Mouse (Mus musculus): ENCODE measurements around the gene Ecm2.

Ecm2 gene

DNA sequence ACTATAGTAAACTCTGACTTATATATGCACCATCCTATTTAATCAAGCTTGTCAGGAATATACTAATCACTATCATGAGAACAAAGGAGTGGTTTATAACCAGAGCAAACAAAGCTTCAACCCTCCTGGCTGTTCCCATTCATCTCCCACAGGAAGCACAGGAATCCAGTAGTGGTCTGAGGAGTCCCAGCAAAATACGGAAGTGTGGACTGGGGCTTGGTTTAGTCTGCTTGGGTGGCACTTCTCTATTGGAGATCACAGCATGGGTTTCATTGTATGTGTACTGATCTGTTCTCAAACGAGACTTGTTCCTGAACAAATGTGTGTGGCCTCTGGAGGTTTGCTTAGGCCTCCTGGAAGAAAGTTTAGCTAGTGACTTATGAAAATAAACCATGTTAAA is 14.2 kb downstream of the Ecm2 start:
- DNase-seq: no peak

DNA sequence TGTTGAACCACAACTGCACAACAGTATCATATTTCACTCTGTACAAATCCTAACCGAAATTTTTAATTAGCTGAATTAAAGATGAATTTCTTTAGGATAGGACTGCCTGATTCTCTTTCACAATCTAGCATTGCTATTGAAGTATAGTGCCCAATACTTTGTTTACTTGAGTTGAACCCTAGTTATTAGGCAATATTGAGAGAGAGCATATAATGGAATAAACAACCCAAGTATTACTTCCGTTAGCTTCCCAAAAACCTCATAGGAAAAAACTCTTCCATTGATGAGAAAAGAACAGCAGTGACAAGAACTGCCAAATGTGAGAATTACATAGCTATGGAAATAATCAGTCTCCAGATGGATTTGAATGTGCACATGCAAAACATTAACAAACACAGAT is 21.6 kb downstream of the Ecm2 start:
- DNase-seq: no peak

DNA sequence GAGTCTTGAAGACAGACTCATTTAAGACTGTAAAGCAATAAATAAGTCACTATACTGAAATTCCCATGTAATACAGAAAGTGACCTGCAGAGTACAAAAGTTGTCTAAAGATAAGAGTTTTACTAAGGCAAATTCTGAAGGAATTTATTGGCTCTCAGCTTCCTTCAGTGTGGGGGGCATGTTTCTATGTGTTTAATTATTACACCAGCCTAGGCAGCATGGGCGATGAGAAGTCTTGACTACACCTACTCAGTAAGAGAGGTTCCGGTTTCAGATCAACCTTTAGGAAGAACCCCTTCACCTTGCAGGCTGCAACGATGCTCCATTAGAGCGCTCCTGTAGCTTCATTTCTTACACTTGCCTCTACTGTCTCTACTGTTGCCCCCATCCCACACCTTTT is 26.0 kb downstream of the Ecm2 start:
- no peak for DNase-seq

DNA sequence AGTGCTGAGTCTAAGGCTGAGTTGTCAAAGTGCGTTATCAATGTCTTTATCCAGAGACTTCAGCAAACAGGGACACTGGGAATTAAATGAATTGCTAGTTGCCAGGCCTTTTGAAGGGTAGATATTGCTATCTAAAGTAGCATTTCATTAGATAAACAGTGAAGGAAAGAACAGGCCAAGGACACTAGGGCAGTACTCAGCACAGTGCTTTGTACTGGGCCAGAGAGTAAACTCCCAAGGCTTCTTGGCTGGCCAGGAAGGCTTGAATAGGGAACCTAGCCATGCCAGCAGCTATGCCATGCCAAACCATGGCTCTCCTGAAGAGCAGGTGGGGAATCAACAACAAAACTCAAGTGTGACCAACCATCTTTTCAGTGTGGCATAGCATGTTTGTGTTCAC is 32.3 kb downstream of the Ecm2 start:
- no peak for DNase-seq

DNA sequence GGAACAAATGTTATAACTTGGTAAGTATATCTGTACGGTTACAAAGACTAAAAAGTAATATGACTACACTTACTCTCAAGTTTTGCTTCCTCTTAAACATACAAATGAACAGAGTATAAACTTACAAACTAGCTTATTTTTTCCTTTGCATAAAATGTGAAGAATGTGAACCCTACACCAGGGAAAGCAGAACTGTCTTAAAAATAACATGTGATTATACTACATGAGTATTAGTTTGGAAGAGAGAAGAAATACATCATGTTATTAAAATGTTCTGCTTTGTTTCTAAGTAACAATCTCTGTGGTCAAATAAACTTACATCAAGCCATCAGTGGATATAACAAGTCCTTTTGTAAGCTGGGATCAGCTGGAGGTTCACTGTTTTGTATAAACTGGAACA is 34.1 kb downstream of the Ecm2 start:
- DNase-seq: no peak

DNA sequence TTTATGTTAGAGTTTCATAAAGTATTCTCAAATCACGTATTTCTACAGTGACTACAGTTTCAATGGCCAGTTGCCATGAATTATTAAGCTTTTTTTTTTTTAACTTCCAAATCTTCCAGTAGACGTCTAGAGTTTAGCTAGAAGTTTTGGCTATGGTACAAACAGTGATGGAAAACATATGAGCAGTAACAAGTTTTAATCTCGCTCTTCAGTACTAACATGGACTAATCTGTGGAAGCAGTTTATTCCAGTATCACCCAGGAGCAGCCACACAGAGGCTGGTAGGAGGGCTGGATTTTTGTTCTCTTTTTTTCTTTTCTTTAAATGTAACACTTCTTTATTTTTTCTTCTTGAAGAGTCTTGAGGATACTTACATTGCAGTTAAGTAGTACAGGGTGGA is 39.7 kb downstream of the Ecm2 start, which contains the start of gene Aspn:
Gene Aspn, plus strand, starts transcription at position 165 of the 400 bp plus-strand sequence.
- no peak for DNase-seq

DNA sequence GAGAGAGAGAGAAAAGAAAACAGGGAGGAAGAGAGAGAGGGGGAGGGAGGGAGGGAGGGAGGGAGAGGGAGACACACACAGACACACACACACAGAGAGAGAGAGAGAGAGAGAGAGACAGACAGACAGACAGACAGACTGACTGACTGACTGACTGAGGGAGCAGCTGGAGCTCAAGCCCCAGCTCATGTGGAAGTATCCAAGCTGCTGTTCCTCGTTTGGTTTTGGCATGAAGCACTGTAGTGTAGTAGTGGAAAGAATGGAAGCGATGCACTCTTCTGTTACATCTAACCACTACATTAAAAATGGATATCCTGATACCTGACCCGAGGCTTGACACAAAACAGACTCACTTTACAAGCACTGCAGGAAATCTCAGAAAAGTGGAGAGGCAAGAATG is 41.0 kb downstream of the Ecm2 start:
- no peak for DNase-seq

DNA sequence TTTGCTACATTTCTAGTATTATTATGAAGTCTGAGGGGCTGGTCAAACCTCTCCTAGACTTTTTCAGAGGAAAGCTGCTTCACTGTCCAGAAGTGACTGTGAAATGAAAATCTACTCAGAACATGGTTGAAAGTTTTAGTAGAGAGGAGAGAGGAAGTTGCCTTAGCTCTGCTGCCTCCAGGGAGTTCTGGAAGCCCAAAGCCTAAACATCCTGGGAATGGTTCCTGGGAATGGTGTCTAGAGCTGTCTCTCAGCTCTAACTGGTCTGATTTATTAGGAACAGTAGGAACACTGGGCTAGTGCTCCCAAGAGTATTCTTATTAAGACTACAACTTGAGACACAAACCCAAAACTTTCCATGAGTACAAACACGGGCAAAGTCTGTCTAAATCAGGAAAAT is 41.9 kb downstream of the Ecm2 start:
- no peak for DNase-seq

DNA sequence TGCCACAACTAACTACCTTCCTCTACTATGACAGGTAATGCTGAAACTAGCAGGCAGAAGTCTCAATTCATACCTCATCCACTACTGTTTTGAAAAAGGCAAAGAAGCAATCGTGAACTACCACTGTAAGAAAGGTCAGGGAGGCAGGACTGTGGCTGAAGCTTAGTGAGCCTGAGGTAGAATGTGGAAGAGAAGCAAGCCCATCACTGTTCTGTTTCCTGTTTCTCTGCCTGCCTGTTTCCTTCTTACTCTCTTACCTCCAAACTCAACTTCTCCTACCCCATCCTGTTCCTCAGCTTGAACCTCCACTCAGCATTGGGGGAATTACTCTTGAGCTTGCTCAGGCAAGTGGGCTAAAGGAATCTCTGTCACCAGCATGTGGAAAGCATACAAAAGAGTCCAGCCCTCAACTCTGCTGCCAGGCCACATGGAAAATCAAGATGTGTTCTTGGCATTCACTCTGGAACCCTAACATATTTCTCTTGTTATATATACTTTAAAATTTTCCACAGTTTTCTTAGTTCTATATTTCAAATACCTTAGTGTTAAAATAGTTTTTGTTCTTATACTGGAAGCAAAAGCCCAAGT is 43.0 kb downstream of the Ecm2 start:
- no peak for DNase-seq

DNA sequence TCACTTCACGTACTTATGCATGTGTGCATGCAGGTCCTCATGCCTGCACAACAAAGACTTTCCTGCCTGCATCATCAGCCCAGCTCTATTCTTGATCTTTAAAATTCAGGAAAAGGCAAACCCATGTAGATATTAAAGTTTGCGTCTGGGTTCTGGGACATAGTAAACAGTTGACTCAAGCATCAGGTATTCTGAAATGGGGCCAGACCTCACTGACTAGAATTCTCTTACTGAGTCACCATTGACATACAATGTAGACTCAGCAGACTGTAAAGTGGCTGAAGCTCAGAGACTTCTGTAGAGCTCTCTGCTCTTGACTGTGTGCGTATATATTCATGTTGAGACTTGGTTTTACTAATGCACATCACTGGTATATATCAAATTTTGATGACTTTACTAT is 45.0 kb downstream of the Ecm2 start:
- DNase-seq: no peak

DNA sequence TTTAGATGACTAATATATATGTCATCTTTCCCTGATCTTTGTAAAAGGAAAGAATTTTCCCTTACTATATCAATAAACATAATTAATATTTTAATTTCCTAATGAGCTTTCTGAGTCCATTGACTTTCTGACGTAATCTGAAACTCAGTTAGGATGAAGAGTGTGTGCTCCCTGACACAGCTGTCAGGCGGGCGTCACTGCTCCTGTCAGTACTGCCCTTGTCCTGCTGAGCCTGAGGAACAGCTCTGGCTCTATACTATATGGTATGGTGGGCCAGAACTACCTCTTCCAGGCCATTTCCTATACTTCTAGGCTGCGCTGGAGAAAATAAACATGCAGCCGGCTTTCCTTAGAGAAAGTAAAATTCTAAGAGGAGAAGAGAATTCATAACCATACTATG is 49.9 kb downstream of the Ecm2 start:
- no peak for DNase-seq

DNA sequence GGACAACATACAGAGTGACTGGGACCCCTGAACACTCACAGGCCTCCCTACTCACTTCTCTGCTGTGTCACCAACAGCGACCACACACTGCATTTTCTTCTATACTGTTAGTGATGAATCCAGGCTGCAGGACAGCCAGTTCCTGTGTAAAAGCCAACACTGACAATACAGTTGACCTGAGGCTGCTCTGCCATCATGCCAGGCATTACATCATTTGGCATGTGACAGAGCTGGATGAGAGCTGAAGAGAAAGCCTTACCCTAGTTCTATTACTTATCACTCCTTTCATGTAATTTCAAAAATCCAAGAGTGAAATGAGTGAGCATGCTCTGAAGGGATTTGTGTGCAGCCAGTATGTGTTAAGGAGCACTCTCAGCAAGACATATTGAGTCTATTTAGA is 51.6 kb downstream of the Ecm2 start:
- peak in 1 of 2 experiments; percentile 14 for DNase-seq

DNA sequence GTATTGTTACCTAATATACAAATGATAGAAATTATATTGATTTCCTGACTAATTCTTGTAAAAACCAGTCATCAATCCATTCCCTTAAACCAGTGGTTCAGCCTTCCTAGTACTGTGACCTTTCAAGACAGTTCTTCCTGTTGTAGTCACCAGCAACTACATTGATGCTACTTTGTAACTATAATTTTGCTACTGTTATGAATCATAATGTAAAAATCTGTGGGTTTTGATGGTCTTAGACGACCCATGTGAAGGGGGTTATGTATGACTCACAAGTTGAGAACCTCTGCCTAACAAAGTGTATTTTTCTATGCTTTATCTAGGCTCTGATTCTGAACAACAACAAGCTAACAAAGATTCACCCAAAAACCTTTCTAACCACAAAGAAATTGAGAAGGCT is 52.3 kb downstream of the Ecm2 start:
- no peak for DNase-seq

DNA sequence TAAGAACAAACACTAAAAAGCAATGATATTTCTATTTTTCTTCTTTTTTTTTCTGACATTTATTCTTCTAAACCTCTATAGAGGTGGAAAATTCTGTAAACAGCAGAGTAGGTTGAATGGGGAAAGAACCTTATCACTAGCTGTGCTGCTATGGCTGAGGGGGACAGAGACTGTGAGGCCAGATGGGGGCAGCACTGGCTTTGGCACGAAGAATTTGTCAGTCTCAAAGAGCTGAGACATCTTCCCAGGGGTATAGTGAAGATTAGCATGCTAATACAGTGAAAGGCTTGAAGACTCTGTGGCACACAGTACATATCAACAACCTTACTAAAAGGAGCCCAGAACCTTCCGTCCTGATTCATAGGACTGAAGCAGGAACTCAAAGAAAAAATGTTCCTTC is 54.6 kb downstream of the Ecm2 start:
- DNase-seq: peak in 1 of 2 experiments; percentile 11

DNA sequence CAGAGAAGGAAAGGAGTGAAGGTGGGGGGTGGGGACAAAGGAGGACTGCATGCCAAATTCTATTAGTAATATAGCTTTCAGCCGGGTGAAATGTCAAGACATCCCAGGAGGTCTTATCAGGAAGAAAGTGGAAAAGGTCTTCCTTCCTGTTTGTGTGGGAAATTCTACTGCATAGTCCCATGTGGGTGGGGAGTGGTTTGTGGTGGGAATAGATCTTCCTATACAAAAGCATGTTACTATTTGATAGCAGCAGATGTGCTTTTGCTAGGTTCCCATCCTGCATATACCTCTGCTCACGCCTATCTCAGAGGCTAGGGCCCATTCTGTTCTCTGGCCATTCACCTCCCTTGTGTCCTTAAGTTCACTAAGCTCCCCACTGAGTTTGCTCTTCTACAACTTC is 56.3 kb downstream of the Ecm2 start:
- DNase-seq: no peak

DNA sequence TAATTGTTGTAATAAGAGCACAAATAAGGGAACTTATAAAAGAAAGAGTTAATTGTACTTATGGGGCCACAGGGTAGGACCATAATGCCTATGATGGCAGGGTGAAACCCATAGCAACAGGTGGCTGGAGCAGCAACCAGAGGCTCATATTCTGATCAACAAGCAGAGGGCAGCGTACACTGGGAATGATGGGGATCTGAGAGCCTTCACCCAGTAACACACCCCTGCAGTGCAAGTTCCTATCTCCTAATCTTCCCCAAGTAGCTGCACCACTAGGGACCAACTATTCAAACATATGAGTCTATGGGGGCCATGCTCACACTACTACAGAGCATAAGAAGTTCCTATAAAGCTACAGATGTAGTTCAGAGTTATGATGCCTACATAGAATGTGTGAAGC is 59.7 kb downstream of the Ecm2 start:
- no peak for DNase-seq

DNA sequence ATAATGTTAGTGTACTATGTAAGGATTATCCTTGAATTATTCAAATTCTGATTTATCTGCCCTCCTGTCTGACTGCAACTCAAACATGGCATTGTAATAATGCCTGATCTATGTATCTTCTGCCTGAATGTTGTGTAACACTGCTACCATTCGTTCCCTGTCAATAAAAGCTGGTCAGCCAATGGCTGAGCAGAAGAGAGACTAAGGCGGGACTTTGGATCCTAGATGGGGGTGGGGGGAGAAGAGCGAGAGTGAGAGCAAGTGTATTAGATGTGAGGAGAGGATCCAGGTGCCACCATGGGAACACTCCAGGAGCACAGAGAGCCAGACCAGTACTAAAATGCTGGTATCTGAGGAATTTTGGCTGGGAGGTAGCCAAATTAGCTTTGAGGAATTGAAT is 65.8 kb downstream of the Ecm2 start:
- no peak for DNase-seq

DNA sequence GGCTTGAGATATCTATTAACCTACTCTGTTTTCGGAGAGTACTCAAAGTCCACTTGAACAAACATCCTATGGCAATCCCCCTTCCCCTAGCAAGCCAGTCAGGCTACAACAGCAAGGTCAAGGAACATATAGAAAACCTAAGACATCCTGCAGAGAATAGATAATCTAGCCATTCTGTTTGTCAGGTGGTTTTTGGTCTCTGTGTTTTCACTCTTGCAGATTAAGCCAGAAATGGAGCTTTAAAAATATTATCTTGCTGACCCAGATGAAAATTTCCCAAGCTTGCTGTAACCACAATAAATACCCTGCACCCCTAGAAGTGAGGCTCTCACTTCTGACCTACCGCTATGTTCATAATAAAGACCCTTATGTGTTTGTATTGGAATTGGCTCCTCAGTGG is 66.8 kb downstream of the Ecm2 start:
- no peak for DNase-seq

DNA sequence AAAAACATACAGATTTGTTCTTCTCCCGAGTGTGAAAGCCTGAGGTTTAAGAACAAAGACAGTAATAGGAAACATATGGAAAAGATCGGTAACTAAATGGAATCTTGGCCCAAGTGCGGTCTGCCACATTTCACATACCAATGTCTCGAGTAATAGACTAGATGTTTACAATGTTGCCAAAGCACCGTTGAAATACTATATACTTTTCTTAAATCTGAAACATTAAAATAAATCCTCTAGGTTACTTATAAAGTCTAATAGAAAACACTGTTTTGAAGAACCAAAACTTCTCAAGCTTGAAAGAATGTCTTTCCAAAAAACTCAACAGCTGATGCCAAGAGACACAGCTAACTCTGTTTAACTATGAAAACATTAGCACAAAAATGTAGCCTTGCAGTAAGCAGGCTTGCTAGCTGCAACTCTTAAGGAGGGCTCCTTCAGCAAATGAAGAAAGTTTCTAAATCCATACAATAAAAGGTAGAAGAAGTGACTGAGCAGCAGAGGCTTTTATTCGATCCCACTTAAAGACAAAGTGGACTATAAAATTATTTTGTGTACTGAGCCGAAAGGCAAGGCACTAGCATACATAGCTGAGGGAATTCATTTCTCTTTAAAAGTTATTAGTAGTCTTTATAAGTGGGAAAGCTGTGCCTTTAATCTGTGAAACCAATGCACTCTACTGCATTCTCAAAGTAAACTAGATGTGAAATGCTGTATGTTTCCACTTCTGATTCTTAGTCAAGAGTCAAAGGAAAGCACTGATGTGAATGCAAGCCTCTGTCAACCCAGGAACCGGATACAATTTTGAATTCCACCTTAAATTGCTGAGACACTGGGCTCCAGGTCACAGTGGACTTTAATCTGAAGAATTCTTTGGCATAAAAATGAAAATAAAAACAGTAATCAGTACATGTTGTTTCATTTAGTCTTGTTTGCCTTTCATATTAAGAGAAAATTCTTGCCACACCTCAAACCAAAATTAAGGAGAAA is 77.2 kb downstream of the Ecm2 start, which contains the start of gene Omd:
Gene Omd, plus strand, starts transcription at position 922 of the 990 bp plus-strand sequence.
- DNase-seq: no peak
